Mouse (Mus musculus) liver, embryonic 14.5 days (tissue): ENCODE measurements around the gene Fcer1g.

Experiments
- CTCF ChIP-seq: IDR thresholded peaks from 2 replicates; pipeline ENCODE4 v1.5.1; 2016; ENCODE audit warnings: antibody characterized with exemption, low read depth, control low read depth
- EP300 ChIP-seq: IDR thresholded peaks from 2 replicates; pipeline ENCODE4 v1.6.1; 2016; ENCODE audit warnings: antibody characterized with exemption, low read depth

- TF ChIP-seq CTCF (no peak), EP300 (no peak)
Measured at GRCm38 (mm10) chr1:171277736-171278135, 43.6 kb upstream of the Fcer1g start.
